Mouse (Mus musculus) layer of hippocampus, adult 9-10 months (tissue): ENCODE measurements around the gene Psmd3.

ENCODE experiments used
- DNase-seq: peaks from one replicate; pipeline ENCODE4 v3.0.0; 2022; ENCODE audit warnings: low spot score

Psmd3 gene

GRCm38 (mm10) chr11:98744456-98745019 lies 62.2 kb downstream of the Psmd3 start:
- DNase-seq: no peak
